Mouse (Mus musculus): ENCODE results near the gene Tmem33.

- TF ChIP-seq POLR2A (IDR thresholded peaks at IDR 0.05; ENCODE audit: borderline replicate concordance, low read depth, low read length), result no peak
- no peak for TF ChIP-seq CTCF (IDR thresholded peaks at IDR 0.05; ENCODE audit: low read depth, low read length)
These were observed 32.5 kb upstream of the Tmem33 start for GRCm38 (mm10) chr5:67227682-67228444.

Data from bone marrow macrophage, adult 2 months (primary cell).